Mouse (Mus musculus): ENCODE measurements around the gene Mxra8. TPM values are rescaled to one million over a fixed set of nuclear protein-coding genes. Genes with fewer than 3 reads are reported as not detected.

Gene Mxra8
- polyA plus RNA-seq, 1 experiment from 2014 or later = 23.4 TPM

DNA sequence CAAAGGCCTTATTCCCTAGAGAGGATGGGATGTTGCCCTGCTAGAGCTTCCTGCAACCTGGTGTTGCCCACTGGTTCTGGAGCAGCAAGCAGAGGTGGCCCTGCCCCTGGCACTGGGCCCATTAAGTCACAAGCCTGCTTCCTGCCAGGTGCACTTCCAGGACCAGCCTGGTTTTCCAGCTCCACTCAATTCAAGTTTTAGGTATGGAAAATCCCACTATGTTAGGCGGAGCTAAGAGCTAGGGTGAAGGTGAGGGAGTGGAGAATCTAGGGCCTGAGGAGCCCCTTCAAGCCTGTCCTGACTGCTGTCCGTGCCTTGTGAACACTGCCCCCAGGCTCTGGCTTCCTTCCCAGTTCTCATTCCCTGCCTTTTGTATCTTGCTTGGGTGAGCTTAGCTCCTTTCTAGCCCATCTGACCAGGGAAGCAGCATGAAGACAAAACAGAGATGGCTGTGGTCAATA is 12.5 kb downstream of the Mxra8 start:
- ATAC-seq (replicated peaks) = no peak
- Histone ChIP-seq H3K9ac (no peak overlapping the region), H3K4me1 (peaks cover 41% of the 10 kb centered on the region), H3K27me3 (replicated peaks) (no peaks in the 10 kb centered on the region), H3K27ac (no peak overlapping the region), H3K4me2 (no peak overlapping the region), H3K9me3 (no peaks in the 10 kb centered on the region), H3K36me3 (replicated peaks) (peaks cover 29% of the 10 kb centered on the region), H3K4me3 (no peak overlapping the region)
- WGBS = 70% methylated on average over 2 of the region's 2 CpGs

DNA sequence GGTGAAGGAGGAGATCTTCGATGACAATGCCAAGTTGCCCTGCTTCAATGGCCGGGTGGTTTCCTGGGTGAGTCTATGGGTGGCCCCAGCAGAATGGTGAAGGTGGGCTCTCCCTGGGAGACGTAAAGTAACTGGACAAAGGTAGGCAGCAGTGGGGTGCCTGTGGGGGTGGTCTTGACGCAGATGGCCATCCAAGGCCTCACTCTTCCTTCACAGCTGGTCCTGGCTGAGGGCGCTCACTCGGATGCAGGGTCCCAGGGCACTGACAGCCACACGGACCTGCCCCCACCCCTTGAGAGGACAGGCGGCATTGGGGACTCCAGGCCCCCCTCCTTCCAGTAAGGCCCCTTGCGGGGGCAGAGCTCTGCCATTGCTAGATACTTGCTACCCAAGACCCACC is 13.9 kb downstream of the Mxra8 start:
- H3K4me2 ChIP-seq = no peak overlapping the region
- no peak overlapping the region for H3K4me3 ChIP-seq
- WGBS = 88% methylated on average over 9 of the region's 9 CpGs
- peaks cover 38% of the 10 kb centered on the region for H3K36me3 ChIP-seq (replicated peaks)
- no peaks in the 10 kb centered on the region for H3K9me3 ChIP-seq
- no peak for ATAC-seq (replicated peaks)
- peaks cover 35% of the 10 kb centered on the region for H3K4me1 ChIP-seq
- H3K27me3 ChIP-seq (replicated peaks) = no peaks in the 10 kb centered on the region
- H3K9ac ChIP-seq = no peak overlapping the region
- no peak overlapping the region for H3K27ac ChIP-seq

DNA sequence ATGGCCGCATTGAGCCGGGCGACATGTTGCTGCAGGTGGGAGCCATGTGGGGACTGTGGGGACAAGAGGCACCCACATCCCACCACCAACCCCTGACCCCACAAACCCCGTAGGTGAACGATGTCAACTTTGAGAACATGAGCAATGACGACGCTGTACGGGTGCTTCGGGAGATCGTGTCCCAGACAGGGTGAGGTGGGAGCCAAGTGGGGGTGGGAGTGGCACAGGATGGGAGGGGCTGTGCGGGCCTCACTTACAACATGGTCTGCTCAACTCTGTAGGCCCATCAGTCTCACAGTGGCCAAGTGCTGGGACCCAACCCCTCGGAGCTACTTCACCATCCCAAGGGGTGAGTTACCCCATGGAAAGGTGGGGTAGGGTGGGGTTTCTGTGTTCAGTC is 15.5 kb downstream of the Mxra8 start:
- Histone ChIP-seq H3K36me3 (replicated peaks) (peaks cover 41% of the 10 kb centered on the region), H3K9me3 (no peaks in the 10 kb centered on the region), H3K4me2 (no peak overlapping the region), H3K4me3 (no peak overlapping the region), H3K9ac (no peak overlapping the region), H3K4me1 (peaks cover 19% of the 10 kb centered on the region), H3K27me3 (replicated peaks) (no peaks in the 10 kb centered on the region), H3K27ac (no peak overlapping the region)
- WGBS = 97% methylated on average over 12 of the region's 12 CpGs
- no peak for ATAC-seq (replicated peaks)

DNA sequence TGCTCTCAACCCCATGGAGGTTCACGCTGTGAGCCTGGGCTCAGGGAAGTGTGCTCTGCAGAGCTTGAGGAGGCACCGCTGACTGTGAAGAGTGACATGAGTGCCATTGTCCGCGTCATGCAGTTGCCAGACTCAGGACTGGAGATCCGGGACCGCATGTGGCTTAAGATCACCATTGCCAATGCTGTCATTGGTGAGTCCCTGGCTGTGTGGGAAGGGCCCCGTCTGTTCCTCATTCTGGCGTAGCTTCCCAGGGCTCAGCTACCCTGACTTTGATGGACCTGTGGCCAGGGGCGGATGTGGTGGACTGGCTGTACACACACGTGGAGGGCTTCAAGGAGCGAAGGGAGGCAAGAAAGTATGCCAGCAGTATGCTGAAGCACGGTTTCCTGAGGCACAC is 16.6 kb downstream of the Mxra8 start:
- Histone ChIP-seq H3K4me1 (peaks cover 8% of the 10 kb centered on the region; the same call in 1 of the 2 replicates), H3K36me3 (replicated peaks) (peaks cover 41% of the 10 kb centered on the region), H3K9ac (no peak overlapping the region), H3K4me2 (no peak overlapping the region), H3K27me3 (replicated peaks) (no peaks in the 10 kb centered on the region), H3K9me3 (no peaks in the 10 kb centered on the region), H3K4me3 (no peak overlapping the region), H3K27ac (no peak overlapping the region)
- no peak for ATAC-seq (replicated peaks)
- WGBS = 93% methylated on average over 12 of the region's 12 CpGs

DNA sequence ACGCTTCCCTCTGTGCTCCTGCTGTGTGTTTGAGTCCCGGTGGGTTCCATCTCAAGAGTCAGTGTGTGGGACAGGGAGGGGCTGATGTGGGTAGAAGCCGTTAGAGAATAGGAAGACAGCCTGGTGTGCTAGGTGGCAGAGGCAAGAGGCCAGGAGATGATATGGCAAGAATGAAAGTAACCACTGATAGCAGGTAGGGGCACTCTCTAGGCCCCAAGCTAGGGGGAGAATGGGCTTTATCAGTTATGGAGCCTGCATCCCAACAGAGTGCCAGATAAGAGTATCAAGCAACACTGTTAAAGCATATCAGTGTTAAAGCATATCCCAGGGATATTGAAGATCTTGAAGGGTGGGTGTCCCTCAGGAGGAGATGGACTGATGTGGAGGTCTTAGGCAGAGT is 17.4 kb downstream of the Mxra8 start:
- 90% methylated on average over 3 of the region's 3 CpGs for WGBS
- ATAC-seq (replicated peaks) = no peak
- no peak overlapping the region for H3K9ac ChIP-seq
- H3K4me1 ChIP-seq = 0 out of 2 replicates have a peak, but pooled peaks cover 2% of the 10 kb centered on the region
- H3K4me3 ChIP-seq = no peak overlapping the region
- peaks cover 41% of the 10 kb centered on the region for H3K36me3 ChIP-seq (replicated peaks)
- no peaks in the 10 kb centered on the region for H3K27me3 ChIP-seq (replicated peaks)
- no peak overlapping the region for H3K27ac ChIP-seq
- no peaks in the 10 kb centered on the region for H3K9me3 ChIP-seq
- H3K4me2 ChIP-seq = no peak overlapping the region

DNA sequence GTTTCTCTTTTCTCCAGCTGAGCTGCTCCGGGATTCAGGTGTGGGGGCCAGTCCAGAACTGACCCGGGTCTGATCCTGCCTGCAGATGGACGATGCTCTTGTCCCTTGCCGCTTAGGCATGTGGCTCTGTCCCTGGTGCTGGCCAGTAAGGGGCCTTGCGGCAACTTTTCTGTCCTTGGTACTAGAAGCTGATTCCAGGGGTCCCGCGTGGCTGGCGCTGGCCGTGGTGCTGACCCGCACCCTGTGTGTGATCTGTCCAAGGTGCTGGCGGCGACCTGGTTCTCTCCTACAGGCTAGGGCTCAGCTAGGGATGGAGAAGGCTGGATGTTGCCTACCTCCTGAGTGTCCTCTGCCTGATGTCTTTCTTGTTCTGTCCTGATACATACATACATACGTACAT is 19.8 kb downstream of the Mxra8 start:
- peaks cover 38% of the 10 kb centered on the region for H3K36me3 ChIP-seq (replicated peaks)
- no peak overlapping the region for H3K4me3 ChIP-seq
- no peak overlapping the region for H3K27ac ChIP-seq
- no peak for ATAC-seq (replicated peaks)
- no peak overlapping the region for H3K4me2 ChIP-seq
- no peaks in the 10 kb centered on the region for H3K4me1 ChIP-seq
- WGBS = 31% methylated on average over 13 of the region's 13 CpGs
- no peak overlapping the region for H3K9ac ChIP-seq
- no peaks in the 10 kb centered on the region for H3K9me3 ChIP-seq
- no peaks in the 10 kb centered on the region for H3K27me3 ChIP-seq (replicated peaks)

DNA sequence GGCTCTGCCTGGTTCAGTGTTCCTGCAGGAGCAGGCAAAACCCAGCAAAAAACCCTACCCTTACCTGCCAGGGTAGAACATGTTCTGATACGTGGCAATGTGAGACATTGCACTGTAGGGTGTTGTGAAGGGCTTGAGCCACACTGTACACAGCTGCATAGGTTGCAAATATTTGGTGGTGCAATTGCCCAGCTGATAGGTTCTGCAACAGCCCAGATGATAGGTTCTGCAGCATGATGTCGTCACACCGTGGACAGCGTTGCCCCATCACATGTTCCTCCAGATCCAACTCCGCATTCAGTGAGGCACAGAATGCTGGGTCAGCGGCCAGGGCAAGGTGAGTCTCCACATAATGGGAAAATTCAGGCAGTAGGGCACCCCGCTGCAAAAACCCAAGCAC is 22.3 kb downstream of the Mxra8 start:
- WGBS = 90% methylated on average over 7 of the region's 7 CpGs
- H3K4me3 ChIP-seq = no peak overlapping the region
- no peak overlapping the region for H3K27ac ChIP-seq
- H3K9ac ChIP-seq = no peak overlapping the region
- no peaks in the 10 kb centered on the region for H3K27me3 ChIP-seq (replicated peaks)
- no peaks in the 10 kb centered on the region for H3K4me1 ChIP-seq
- H3K36me3 ChIP-seq (replicated peaks) = peaks cover 26% of the 10 kb centered on the region
- no peaks in the 10 kb centered on the region for H3K9me3 ChIP-seq
- H3K4me2 ChIP-seq = no peak overlapping the region
- ATAC-seq (replicated peaks) = no peak; the same call in 1 of the 2 replicates

DNA sequence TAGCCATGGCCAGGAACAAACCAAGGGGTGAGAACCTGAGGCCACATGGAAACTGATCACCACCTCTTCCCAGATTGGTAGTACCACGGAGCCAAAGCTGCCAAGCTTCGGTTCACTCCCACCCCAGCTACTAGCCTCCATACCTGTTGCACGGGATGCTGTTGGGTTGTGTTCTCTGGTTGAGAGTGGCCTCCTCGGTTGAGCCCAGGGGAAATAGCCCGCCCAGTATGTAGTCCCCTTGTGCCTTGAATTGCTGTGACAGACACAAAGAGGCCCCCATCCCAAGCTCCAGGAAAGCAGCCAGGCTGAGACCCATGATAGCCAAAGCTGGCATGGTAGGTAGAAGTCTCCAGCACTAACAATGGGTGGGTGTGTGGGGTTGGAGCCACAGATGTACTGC is 23.5 kb downstream of the Mxra8 start, which contains the start of gene Tas1r3:
Tas1r3 (minus strand) TSS at position 362 of the 400 bp plus-strand sequence.
- Histone ChIP-seq H3K9me3 (no peaks in the 10 kb centered on the region), H3K4me3 (no peak within 1 kb of the TSS), H3K4me1 (no peaks in the 10 kb centered on the region; the same call in 1 of the 2 replicates), H3K27me3 (replicated peaks) (no peaks in the 10 kb centered on the region), H3K27ac (no peak within 1 kb of the TSS), H3K9ac (no peak within 1 kb of the TSS), H3K4me2 (no peak within 1 kb of the TSS), H3K36me3 (replicated peaks) (peaks cover 23% of the 10 kb centered on the region)
- WGBS = 77% methylated on average over 5 of the region's 5 CpGs
- ATAC-seq (replicated peaks) = no peak

DNA sequence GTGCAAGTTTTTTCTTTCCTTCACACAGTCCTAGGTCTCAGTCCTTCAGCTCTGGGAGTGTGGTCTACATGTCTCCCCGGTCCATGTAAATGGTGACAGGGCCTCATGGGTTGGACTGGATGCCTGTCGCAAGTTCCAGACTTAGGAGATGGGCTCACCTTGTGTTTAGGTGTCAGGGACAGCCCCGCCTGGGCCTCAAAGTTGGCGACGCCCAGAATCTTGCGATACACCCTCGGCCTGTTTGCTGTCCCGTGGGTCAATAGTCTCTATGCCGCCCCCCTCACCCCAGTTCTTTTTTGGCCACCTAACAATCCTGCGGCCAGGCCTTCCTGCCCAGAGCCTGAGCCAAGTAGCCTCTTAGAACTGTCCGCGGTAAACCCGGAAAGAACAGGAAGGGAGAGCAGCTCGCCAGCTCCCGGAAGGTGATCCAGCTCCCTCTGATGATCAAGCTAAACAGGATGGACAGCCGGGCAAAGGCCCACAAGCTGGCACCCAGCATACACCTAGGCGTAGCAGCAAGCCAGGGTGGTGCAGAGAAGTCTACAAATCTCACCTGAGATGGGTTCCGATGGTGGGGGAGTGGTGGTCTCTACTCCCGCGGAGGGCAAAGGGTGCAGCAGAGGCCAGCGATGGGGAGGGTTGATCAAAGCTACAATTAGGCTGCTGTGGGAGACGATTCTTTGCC is 29.3 kb downstream of the Mxra8 start:
- peak overlapping the region; percentile 97 for H3K4me2 ChIP-seq
- peak; percentile 76; the same call in 1 of the 2 replicates for ATAC-seq (replicated peaks)
- H3K9me3 ChIP-seq = no peaks in the 10 kb centered on the region
- H3K9ac ChIP-seq = peak overlapping the region; percentile 85
- peaks cover 26% of the 10 kb centered on the region for H3K4me1 ChIP-seq
- no peaks in the 10 kb centered on the region for H3K27me3 ChIP-seq (replicated peaks)
- H3K36me3 ChIP-seq (replicated peaks) = peaks cover 30% of the 10 kb centered on the region
- peak overlapping the region; percentile 86 for H3K4me3 ChIP-seq
- 11% methylated on average over 22 of the region's 22 CpGs for WGBS
- peak overlapping the region; percentile 73 for H3K27ac ChIP-seq

DNA sequence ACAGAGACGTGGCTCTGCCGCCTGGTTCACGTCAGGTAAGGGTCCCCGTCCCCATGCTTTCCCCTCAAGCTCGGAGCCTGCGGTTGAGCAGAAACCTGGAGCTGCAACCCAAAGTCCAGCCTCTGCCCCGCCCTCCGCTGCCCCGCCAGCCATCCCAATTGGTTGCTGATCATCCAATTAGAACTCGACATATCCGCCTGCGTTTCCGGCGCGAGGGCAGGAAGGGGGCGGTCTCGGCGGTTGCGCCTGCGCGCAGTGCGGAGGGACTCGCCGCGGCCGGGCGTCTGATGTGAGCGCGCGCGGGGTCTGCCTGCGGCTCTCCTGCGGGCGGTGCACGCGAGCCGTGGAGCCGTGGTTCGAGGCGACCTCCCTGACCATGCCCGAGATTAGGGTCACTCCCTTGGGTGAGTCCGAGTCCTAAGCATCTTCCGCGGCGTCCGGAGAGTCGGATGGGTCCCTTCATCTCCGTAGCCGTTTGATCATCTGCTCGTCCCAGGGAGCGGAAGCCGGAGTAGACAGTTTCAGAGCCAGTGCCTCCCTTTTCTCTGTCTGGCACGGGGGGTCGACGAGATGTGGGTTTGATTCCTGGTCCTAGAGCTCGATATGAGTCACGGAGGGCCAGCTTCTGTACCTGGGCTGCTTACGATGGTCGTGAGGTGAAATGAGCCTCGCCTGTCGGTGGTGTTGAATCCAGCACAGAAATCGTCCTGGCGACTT is 30.0 kb downstream of the Mxra8 start, which contains the start of the genes Cptp and Ints11:
Cptp (minus strand) TSS at position 124 of the 717 bp plus-strand sequence.
Ints11 (plus strand) TSS at position 230 of the 717 bp plus-strand sequence.
- Histone ChIP-seq H3K36me3 (replicated peaks) (peaks cover 32% of the 10 kb centered on the region), H3K4me1 (peaks cover 26% of the 10 kb centered on the region)

DNA sequence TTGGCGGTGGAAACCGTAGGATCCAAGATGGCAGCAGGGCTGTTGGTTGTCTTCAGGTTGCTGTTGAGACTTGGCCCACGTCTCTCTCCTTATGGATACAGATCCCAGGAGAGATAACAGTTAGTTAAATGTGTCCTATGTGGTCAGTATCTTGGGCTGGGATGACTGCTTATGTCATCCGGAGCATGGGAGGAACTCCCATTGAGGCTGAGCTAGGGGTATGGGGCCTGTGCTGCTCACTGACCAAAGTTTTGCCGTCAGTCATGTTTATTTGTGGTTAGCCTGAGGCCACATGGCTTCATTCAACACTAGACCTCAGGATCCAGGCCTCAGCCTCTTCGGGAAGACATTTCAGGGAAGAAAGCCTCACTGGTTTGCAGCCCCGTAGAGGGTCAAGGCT is 31.9 kb downstream of the Mxra8 start:
- Histone ChIP-seq H3K27me3 (replicated peaks) (no peaks in the 10 kb centered on the region), H3K9ac (no peak overlapping the region), H3K4me3 (no peak overlapping the region), H3K4me2 (no peak overlapping the region), H3K36me3 (replicated peaks) (peaks cover 36% of the 10 kb centered on the region), H3K9me3 (no peaks in the 10 kb centered on the region), H3K4me1 (peaks cover 26% of the 10 kb centered on the region), H3K27ac (no peak overlapping the region)
- WGBS = 95% methylated on average over 7 of the region's 7 CpGs
- no peak for ATAC-seq (replicated peaks)

More for the DNA sequence above, 30.0 kb downstream of the Mxra8 start, which contains the start of the genes Cptp and Ints11:
- H3K4me2 ChIP-seq = peak within 1 kb of the TSS; percentile 97
- peak within 1 kb of the TSS; percentile 86 for H3K4me3 ChIP-seq
- no peaks in the 10 kb centered on the region for H3K9me3 ChIP-seq
- WGBS = under 1% methylated on average over 63 of the region's 63 CpGs
- peak within 1 kb of the TSS; percentile 73 for H3K27ac ChIP-seq
- H3K27me3 ChIP-seq (replicated peaks) = no peaks in the 10 kb centered on the region
- ATAC-seq (replicated peaks) = peak; percentile 96
- peak within 1 kb of the TSS; percentile 85 for H3K9ac ChIP-seq

DNA sequence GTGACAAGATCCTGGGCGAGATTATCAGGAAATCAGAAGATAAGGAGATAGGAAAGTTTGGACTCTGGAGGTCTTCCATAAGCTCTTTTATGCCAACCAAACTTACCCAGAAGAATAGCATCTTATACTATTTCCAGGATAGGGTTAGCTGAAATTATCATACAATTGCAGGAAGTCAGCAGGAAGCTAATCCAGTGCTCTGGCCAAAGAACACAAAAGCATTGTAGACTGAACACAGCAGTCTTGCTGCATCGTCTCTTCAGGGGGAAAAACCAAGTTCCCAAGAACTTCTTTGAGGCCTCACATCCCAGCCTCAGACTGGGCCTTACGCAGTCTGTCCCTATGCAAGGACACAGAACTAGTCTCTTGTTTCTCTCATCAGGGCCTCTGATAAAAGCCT is 44.1 kb downstream of the Mxra8 start:
- WGBS = 88% methylated on average over 3 of the region's 3 CpGs
- no peak overlapping the region for H3K4me2 ChIP-seq
- no peaks in the 10 kb centered on the region for H3K4me1 ChIP-seq
- no peaks in the 10 kb centered on the region for H3K27me3 ChIP-seq (replicated peaks)
- no peak for ATAC-seq (replicated peaks)
- no peaks in the 10 kb centered on the region for H3K9me3 ChIP-seq
- H3K4me3 ChIP-seq = no peak overlapping the region
- peaks cover 36% of the 10 kb centered on the region for H3K36me3 ChIP-seq (replicated peaks)
- H3K9ac ChIP-seq = no peak overlapping the region
- H3K27ac ChIP-seq = no peak overlapping the region

Data from midbrain, embryonic 15.5 days (tissue).